Mouse (Mus musculus) embryonic facial prominence, embryonic 15.5 days (tissue): ENCODE measurements around the gene Cradd. TPM values are rescaled to one million over a fixed set of nuclear protein-coding genes. Genes with fewer than 3 reads are reported as not detected.

ENCODE experiments used
- ATAC-seq: fragments of 200-750 bp; cut with Nextera tagmentation; 2 replicates; pipeline ENCODE4 v1.8.0; 2017; ENCODE audit warnings: low read depth, moderate TSS enrichment; ENCODE audit not compliant: insufficient number of reproducible peaks, low FRiP score, low TSS enrichment
- H3K27ac ChIP-seq: fragments of 300-500 bp; sonication (generic); replicated peaks from 2 replicates; pipeline ENCODE4 v1.5.1; 2015; ENCODE audit warnings: mild to moderate bottlenecking, inconsistent platforms
- H3K27me3 ChIP-seq: fragments of 300-500 bp; sonication (generic); 2 replicates; pipeline ENCODE4 v1.6.1; 2015; ENCODE audit warnings: inconsistent platforms
- H3K36me3 ChIP-seq: fragments of 300-500 bp; sonication (generic); 2 replicates; pipeline ENCODE4 v1.6.1; 2015; ENCODE audit warnings: mild to moderate bottlenecking, inconsistent platforms
- H3K4me1 ChIP-seq: fragments of 300-500 bp; sonication (generic); 2 replicates; pipeline ENCODE4 v1.6.1; 2015; ENCODE audit warnings: inconsistent platforms
- H3K4me2 ChIP-seq: fragments of 300-500 bp; sonication (generic); replicated peaks from 2 replicates; pipeline ENCODE4 v1.6.1; 2015; ENCODE audit warnings: mild to moderate bottlenecking, inconsistent platforms
- H3K4me3 ChIP-seq: fragments of 300-500 bp; sonication (generic); replicated peaks from 2 replicates; pipeline ENCODE4 v1.5.1; 2015; ENCODE audit warnings: mild to moderate bottlenecking, inconsistent platforms
- H3K9ac ChIP-seq: fragments of 300-500 bp; sonication (generic); 2 replicates; pipeline ENCODE4 v1.6.1; 2015; ENCODE audit warnings: inconsistent platforms
- H3K9me3 ChIP-seq: fragments of 300-500 bp; sonication (generic); replicated peaks from 2 replicates; pipeline ENCODE4 v1.6.1; 2016; ENCODE audit warnings: inconsistent platforms
- WGBS: fragments of 180-500 bp; shearing (Covaris S2); methylation state at CpG from one replicate; pipeline ENCODE4 v1.1.7; 2015; 5-methylcytosine and 5-hydroxymethylcytosine counted together
- polyA plus RNA-seq: library from polyadenylated mRNA; unstranded; fragments of >200 nt; fragmentation: Nextera tagmentation; extraction: Ambion mirVana; gene quantifications from 2 replicates; pipeline ENCODE4 v1.2.1, GENCODE M21; 2015

Cradd gene
- polyA plus RNA-seq, 1 experiment from 2014 or later, result 11.1 TPM

DNA sequence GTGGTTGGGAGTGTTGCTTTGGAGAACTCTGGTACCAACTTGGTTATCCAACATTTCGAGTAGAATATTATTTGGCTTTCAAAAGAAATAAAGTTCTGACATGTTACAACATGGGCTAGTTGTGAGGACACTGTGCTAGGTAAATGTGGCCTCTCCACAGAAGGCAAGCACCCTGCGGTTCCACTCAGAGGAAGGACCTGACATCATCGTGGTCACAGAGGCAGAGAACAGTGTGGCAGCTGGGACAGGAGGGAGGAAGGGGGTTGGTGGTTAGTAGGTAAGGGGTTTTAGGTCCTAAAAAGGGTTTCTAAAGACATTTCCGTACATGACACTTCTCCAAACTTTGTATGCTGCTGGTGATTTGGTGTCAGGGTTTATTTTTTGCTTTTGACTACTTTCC lies 145.1 kb downstream of the Cradd start:
- Histone ChIP-seq H3K9me3 (no peaks in the 10 kb centered on the region), H3K4me2 (no peak overlapping the region), H3K27ac (no peak overlapping the region), H3K9ac (no peak overlapping the region), H3K36me3 (no peaks in the 10 kb centered on the region), H3K4me3 (no peak overlapping the region), H3K4me1 (peaks cover 10% of the 10 kb centered on the region; the same call in 1 of the 2 replicates), H3K27me3 (no peaks in the 10 kb centered on the region)
- ATAC-seq, result no peak
- WGBS, result 72% methylated on average over 4 of the region's 4 CpGs

DNA sequence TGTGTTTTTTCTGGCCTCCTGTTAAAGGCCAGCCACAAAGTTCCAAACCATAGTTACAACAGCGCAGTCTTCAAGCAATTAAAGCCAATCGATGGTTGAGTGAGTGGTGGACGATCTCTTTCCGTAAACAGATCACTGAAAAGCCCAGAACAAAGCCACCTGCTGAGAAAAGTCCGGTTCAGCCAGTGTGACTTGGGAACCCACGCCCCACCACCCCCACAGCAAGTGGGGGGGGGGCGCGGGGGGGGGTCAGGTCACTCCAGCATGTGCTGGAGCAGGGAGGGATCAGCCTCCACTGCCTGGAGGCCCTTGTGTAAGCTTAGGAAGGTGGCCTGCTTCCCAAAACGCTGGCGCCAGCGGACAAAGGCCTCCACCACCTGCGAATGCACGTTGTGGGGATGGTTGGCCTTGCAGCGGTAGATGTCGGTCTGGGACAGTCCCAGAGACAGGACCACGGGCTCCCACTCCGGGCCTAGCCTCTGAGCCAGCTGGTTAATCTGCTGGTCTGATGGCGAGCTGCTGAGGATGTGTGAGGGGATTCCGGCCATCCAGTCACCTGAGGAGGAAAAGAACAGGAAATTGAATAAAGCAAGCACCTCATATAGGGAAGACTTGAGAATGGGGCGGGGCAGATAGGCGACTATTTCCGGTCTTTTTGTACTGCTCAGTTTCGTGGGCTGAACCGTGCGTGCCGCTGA lies 148.4 kb downstream of the Cradd start:
- peaks cover 18% of the 10 kb centered on the region for H3K4me1 ChIP-seq
- no peak overlapping the region for H3K4me3 ChIP-seq
- H3K9ac ChIP-seq, result no peak overlapping the region
- WGBS, result 55% methylated on average over 26 of the region's 26 CpGs
- no peaks in the 10 kb centered on the region for H3K27me3 ChIP-seq
- no peak for ATAC-seq
- no peaks in the 10 kb centered on the region for H3K36me3 ChIP-seq
- H3K27ac ChIP-seq, result no peak overlapping the region
- no peaks in the 10 kb centered on the region for H3K9me3 ChIP-seq
- no peak overlapping the region for H3K4me2 ChIP-seq

DNA sequence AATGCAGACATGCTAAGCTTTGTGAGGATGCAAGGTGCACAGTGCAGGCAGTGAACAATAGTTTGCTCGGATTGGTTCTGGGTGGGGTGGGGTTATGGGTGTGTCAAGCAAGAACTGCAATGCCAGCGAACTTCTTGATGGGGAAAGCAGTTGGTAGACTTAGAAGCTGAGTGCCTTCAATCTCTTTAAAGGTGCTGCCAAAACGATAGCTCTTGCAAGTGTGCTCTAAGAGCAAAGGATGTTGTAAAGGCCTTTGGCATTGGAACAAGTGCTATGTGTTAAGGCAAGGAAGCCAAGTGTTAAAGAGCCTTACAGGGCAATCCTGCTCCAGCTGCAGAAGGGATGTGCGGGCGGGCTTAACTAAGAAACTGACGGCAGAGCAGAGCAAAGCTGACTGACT lies 149.7 kb downstream of the Cradd start:
- H3K27ac ChIP-seq, result no peak overlapping the region
- H3K27me3 ChIP-seq, result no peaks in the 10 kb centered on the region
- H3K4me2 ChIP-seq, result no peak overlapping the region
- H3K4me3 ChIP-seq, result no peak overlapping the region
- WGBS, result 75% methylated on average over 6 of the region's 6 CpGs
- H3K4me1 ChIP-seq, result peaks cover 18% of the 10 kb centered on the region
- H3K36me3 ChIP-seq, result no peaks in the 10 kb centered on the region
- no peak for ATAC-seq
- H3K9ac ChIP-seq, result no peak overlapping the region
- no peaks in the 10 kb centered on the region for H3K9me3 ChIP-seq

DNA sequence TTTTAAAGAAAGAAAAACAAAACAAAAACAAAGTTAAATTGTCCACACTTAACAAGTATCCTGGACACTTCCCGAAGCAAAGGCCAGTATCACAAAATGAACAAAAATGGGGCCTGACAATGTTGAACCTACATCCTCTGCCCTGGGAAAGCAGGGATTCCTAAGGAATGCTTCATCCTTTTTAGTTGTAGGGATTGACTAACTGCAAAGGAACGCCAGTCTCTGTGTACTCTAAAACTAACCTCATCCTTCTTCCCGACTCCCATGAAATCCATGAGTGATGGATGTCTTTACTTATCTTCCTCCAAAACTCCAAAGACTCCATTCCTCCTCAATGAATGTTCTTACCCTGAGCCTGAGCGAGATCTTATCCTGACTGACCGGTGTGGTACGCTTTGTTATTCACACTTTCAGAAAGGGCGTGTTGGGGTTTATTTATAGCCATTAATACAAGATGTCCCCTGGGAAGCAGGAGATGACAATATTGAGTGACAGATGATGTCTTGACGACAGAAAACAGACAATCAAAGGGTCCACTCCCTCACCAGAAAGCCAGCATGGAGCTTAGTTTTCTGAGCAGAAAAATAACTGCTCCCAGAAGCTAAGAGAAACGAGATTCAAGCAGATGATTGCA lies 153.1 kb downstream of the Cradd start:
- no peak overlapping the region for H3K4me3 ChIP-seq
- no peak overlapping the region for H3K9ac ChIP-seq
- no peak overlapping the region for H3K4me2 ChIP-seq
- no peak overlapping the region for H3K27ac ChIP-seq
- 70% methylated on average over 9 of the region's 9 CpGs for WGBS
- ATAC-seq, result no peak
- no peaks in the 10 kb centered on the region for H3K27me3 ChIP-seq
- no peaks in the 10 kb centered on the region for H3K9me3 ChIP-seq
- peaks cover 18% of the 10 kb centered on the region for H3K4me1 ChIP-seq
- no peaks in the 10 kb centered on the region for H3K36me3 ChIP-seq

DNA sequence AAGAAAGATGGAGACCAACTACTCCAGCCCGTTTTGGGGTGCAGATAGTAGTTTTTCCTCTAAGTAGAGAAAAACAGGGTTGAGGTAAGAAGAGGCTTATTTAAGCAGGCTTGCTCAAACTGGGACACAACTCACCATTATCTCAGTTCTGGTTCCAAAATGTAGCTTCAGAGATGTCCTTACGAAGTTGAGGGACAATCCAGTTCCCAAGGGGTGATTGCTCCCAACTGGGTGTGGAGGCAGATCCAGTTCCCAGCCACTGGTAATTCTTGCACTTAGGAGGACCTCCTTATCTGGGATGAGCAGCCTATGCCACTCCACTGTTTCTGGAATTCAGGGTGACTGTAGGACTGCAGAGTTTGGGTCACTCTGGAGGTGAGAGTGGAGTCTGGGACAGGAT lies 159.0 kb downstream of the Cradd start:
- WGBS, result 92% methylated on average over 2 of the region's 2 CpGs
- Histone ChIP-seq H3K4me3 (no peak overlapping the region), H3K36me3 (no peaks in the 10 kb centered on the region), H3K9ac (no peak overlapping the region), H3K27me3 (no peaks in the 10 kb centered on the region), H3K4me2 (no peak overlapping the region), H3K4me1 (peaks cover 14% of the 10 kb centered on the region), H3K27ac (no peak overlapping the region), H3K9me3 (no peaks in the 10 kb centered on the region)
- no peak for ATAC-seq

DNA sequence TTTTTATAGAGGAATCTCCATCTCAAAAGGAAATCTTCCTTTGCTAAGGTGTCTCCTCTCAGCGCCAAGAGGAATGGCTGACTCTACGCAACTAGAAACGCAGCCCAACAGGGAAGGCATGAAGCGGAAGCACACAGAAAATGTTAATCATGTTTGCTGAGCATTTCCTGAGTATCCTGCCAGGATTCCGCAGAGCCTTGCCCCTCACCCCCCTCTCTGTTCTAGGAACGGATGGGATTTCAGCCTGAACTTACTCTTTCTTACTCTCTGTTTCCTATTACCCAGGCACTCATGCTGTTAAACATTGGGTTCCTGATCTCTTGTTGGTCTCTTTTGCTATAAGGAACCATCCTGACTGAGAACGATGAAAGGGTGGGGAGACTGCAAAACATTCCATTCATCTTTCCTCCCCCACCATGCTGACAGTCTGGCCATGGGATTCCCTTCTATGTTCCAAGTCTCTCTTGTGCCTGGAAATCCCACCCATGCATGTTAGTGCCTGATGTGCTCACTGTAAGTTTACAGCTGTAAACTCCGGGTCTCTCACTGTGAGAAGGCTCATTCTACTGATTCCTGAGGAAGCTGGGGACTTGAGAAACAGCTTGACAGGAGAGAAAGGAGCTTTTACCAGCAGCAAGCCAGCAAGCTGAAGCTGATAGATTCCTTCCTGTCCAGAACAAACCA lies 161.1 kb downstream of the Cradd start:
- 0 out of 2 replicates have a peak, but pooled peaks have one; percentile 54 for ATAC-seq
- Histone ChIP-seq H3K9me3 (no peaks in the 10 kb centered on the region), H3K27me3 (no peaks in the 10 kb centered on the region), H3K36me3 (no peaks in the 10 kb centered on the region), H3K9ac (no peak overlapping the region), H3K27ac (peak overlapping the region; percentile 45), H3K4me3 (no peak overlapping the region), H3K4me2 (peak overlapping the region; percentile 25), H3K4me1 (peaks cover 14% of the 10 kb centered on the region)
- WGBS, result 19% methylated on average over 8 of the region's 8 CpGs

DNA sequence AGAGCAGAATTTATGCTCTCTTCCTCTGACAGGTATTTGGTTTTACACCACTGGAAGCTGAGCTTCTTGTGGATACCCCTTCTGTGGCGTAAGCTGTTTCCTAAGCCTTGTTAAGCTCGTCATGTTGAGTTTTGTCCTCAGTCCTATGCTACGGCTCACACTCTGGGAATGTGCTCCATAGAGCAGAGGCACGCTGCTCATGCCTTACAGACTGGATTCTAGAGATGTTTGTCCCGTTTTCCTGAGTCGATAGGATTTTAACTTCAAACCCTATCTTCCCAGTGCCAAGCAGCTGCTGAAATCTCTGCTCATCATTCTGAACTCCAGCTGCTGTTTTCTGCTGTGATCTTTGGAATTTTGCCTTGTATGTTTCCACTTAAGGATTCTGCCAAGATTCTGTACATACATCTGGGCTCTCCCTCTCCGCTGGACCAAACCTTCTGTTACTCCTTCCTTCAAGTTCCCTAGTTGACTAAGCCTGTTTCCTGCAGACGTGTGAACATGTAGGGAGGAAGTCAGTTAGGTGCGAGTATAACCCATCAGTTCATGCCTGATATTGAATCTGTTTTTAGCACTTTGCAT lies 164.2 kb downstream of the Cradd start:
- H3K27me3 ChIP-seq, result no peaks in the 10 kb centered on the region
- 36% methylated on average over 9 of the region's 9 CpGs for WGBS
- H3K27ac ChIP-seq, result no peak overlapping the region
- no peaks in the 10 kb centered on the region for H3K9me3 ChIP-seq
- H3K36me3 ChIP-seq, result no peaks in the 10 kb centered on the region
- H3K9ac ChIP-seq, result no peak overlapping the region
- no peak overlapping the region for H3K4me2 ChIP-seq
- ATAC-seq, result no peak
- H3K4me3 ChIP-seq, result no peak overlapping the region
- peaks cover 14% of the 10 kb centered on the region for H3K4me1 ChIP-seq

DNA sequence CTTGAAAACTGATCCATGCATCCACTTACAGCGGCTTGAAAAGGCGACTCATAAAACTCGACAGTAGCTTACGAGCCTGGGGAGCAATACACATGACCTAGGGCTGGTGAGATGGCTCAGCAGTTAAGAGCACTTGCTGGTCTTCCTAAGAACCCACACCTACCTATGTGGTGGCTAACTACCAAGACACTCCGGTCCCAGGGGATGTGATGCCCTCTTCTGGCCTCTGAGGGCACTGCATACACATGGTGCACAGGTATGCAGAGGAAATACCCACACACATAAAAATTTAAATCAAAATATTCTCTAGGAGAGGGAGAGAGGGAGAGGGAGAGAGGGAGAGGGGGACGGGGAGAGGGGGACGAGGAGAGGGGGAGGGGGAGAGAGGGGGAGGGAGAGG lies 167.5 kb downstream of the Cradd start:
- Histone ChIP-seq H3K36me3 (no peaks in the 10 kb centered on the region), H3K9me3 (no peaks in the 10 kb centered on the region), H3K4me1 (no peaks in the 10 kb centered on the region), H3K4me3 (no peak overlapping the region), H3K27me3 (no peaks in the 10 kb centered on the region), H3K27ac (no peak overlapping the region), H3K4me2 (no peak overlapping the region), H3K9ac (no peak overlapping the region)
- 89% methylated on average over 5 of the region's 7 CpGs for WGBS
- ATAC-seq, result no peak

DNA sequence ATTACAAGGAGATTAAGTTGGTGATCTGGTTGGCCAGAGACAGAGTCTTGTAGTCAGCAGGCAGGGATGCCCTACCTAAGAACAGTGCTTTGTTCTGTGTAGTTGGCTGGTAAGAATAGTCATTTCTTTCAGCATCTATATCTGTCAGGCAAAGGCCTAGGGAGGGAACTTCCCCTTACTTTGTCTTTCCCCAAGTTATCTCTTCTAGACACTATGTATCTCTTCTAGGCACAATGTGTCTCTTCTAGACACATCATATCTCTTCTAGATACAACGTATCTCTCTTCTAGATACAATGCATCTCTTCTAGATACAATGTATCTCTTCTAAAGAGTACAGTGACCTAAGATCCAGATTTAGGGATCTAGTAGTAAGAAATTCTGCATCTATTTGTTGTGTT lies 169.3 kb downstream of the Cradd start:
- no peak overlapping the region for H3K27ac ChIP-seq
- H3K9ac ChIP-seq, result no peak overlapping the region
- no peaks in the 10 kb centered on the region for H3K4me1 ChIP-seq
- no peak for ATAC-seq
- H3K36me3 ChIP-seq, result no peaks in the 10 kb centered on the region
- WGBS, result 90% methylated on average over 1 of the region's 1 CpGs
- H3K4me3 ChIP-seq, result no peak overlapping the region
- no peak overlapping the region for H3K4me2 ChIP-seq
- no peaks in the 10 kb centered on the region for H3K9me3 ChIP-seq
- no peaks in the 10 kb centered on the region for H3K27me3 ChIP-seq

DNA sequence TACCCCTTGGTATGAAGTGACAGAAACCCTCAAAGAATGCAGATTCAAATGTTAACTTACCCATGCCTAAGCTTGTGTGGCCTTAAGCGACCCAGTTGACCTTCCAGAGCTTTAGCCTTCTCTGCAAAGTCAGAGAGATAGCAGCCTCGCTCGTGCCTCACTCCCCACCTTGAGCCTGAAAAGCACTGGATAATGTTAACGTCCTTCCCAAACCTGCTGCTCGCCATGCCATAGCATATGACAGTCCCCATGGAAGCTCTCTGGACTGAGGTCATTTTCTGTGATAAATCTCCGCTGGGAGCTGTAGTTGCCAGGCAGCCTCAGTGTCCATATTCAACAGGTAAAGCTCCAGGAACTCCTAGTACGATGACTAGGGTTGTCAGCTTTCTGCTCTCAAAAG lies 170.7 kb downstream of the Cradd start:
- H3K4me3 ChIP-seq, result no peak overlapping the region

DNA sequence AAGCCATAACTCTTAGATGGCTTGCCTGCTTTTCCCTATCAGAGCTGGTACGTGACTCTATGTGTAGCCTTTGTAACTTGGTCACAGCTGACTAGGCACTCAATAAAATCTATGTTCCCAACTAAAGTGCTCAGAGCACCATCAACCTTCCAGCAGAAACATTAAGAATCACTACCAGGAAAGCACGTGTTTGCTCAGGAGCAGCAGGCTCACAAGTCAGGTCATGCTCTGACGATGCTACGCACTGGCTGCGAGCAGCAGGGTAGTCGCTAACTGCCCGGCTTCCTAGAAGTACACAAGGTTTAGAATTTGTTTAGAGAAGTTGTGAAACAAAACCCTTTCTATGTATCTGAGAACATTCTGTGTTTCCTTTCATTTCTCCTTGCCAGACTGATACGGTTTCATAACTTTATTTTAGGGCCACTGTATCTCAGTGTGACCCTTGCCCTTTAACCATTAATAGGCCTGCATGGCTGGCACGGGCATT lies 171.4 kb downstream of the Cradd start:
- H3K4me2 ChIP-seq, result no peak overlapping the region
- no peak overlapping the region for H3K27ac ChIP-seq
- no peaks in the 10 kb centered on the region for H3K4me1 ChIP-seq
- 46% methylated on average over 9 of the region's 9 CpGs for WGBS
- no peak overlapping the region for H3K9ac ChIP-seq
- H3K4me3 ChIP-seq, result no peak overlapping the region
- no peak for ATAC-seq
- no peaks in the 10 kb centered on the region for H3K27me3 ChIP-seq
- H3K36me3 ChIP-seq, result no peaks in the 10 kb centered on the region
- no peaks in the 10 kb centered on the region for H3K9me3 ChIP-seq

More for the DNA sequence above, 170.7 kb downstream of the Cradd start:
- WGBS, result 68% methylated on average over 7 of the region's 7 CpGs
- Histone ChIP-seq H3K4me1 (no peaks in the 10 kb centered on the region), H3K27me3 (no peaks in the 10 kb centered on the region), H3K9ac (no peak overlapping the region), H3K4me2 (no peak overlapping the region), H3K36me3 (no peaks in the 10 kb centered on the region), H3K9me3 (no peaks in the 10 kb centered on the region), H3K27ac (no peak overlapping the region)
- no peak for ATAC-seq
